17 mouse cellular contexts compared by ENCODE assay signal in genomic region chr6:107752156-107752555, GRCm38 (mm10).
"Had no signal": no experiment of that assay in that cellular context is flagged by ENCODE, and none has a peak within 500 bp of the region (broad histone marks: within the 10 kb centered on the region; RNA-seq: fewer than 3 reads in every experiment).

No protein-coding gene starts in this region.

- H3K27me3 ChIP-seq: midbrain, embryonic 12.5 days had no signal

- H3K36me3 ChIP-seq: midbrain, embryonic 10.5 days; midbrain, embryonic 12.5 days had no signal

- H3K9ac ChIP-seq: lung, embryonic 14.5 days; midbrain, embryonic 12.5 days had no signal

- ATAC-seq: midbrain, embryonic 16.5 days had no signal

- H3K4me2 ChIP-seq: lung, embryonic 14.5 days; midbrain, embryonic 12.5 days had no signal

- H3K4me3 ChIP-seq: midbrain, embryonic 10.5 days; midbrain, embryonic 12.5 days; myocyte had no signal

- H3K4me1 ChIP-seq: midbrain, embryonic 10.5 days; midbrain, embryonic 12.5 days had no signal

- H3K9me3 ChIP-seq: midbrain, embryonic 10.5 days; midbrain, embryonic 12.5 days had no signal

- DNase-seq: lung, adult 18-20 months; lung, embryonic 14.5 days; lung, postnatal 10 days; lung, postnatal 4 days; midbrain, embryonic 14.5 days; retina, postnatal 1 day; right cerebral cortex, adult 18-20 months; right cerebral cortex, postnatal 25 days; right cerebral cortex, postnatal 4 days; spleen, adult 18-20 months; thymus, adult 18-20 months; thymus, postnatal 14 days; thymus, postnatal 36 days had no signal

- H3K27ac ChIP-seq: midbrain, embryonic 10.5 days; midbrain, embryonic 12.5 days had no signal
